Mouse (Mus musculus) layer of hippocampus, adult 11-12 months (tissue): ENCODE measurements around the gene Arl4d.
"Not testable (repeated sequence)": the region's sequence is repeated elsewhere in the genome, so short reads cannot be mapped to it uniquely, and the experiment has no call there.

Experiments
- DNase-seq: peaks from one replicate; pipeline ENCODE4 v3.0.0; 2022; ENCODE audit warnings: low spot score

Gene Arl4d

GRCm38 (mm10) chr11:101664825-101665635 is at the start of gene Arl4d:
TSS of gene Arl4d (plus strand) at chr11:101665541.
- DNase-seq: peak; percentile 96

DNA sequence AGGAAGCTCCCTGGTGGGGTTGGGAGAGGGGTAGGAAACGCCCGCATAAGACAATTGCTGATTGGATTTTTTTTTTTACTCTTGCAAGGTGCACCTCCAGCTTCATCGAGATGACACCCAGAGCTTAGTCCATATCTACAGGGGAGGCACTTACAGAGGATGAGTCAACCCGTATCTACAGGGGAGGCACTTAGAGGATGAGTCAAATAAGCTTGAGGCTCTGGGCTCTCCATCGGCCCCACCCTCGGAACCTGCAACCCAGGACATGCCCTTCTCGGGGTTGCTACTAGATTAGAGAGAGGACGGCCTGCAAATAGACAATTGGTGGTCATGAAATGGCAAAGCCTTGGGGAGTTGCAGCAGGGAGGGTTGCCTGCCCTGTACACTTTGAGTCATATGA is 49.2 kb upstream of the Arl4d start:
- DNase-seq: no peak

DNA sequence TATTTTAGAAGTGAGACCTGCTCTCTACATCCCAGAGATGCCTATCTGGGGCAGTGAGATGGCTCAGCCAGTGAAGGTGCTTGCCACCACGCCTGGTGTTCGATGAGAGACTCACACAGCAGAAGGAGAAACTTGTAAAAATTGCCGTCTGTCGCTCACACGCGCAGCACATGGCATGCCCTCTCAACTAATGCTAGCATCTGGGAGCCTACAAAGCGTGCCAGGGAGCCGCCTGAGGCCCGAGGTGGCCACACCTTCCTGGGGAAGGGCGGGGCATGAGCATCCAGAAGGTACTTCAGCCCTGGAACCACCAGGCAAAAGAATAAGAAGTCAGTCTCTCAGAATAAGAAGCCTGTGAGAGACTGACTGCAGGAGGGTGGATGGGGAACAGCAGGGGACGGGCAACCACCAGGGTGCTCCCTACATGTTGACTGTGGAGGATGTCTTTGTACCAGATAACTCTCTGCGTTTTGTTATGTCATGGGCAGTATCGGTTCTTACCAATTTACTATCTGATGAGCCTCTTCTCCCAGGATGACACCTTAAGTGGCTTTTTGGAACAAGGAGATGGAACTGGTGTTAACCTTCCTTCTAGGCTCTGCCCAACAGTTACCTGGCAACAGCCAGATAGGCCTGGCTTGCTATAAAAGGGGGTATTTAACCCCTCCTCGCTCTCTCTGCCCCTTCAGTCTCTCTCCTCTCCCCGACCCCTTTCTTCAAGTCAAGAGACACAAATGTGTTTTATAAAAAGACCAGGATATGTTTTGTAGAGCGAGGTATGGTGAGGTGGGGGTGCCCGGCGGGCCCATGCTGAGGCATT is 48.2 kb upstream of the Arl4d start:
- DNase-seq: peak; percentile 19

DNA sequence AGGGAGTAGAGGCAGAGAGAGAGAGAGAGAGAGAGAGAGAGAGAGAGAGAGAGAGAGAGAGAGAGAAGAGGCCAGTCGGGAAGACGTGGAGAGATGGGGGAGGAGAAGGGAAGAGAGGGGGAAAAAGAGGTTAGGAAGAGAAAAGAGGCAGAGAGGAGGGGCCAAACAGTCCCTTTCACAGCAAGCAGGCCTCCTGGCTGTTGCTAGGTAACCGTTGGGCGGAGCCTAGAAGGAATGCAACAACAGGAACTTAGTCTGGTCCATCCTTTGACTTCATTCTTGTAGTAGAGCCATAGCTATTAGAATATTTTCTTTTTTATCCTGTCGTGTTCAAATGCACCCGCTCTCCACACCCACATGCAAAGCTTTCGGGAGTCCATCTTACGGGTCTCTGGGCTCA is 47.5 kb upstream of the Arl4d start:
- no peak for DNase-seq

DNA sequence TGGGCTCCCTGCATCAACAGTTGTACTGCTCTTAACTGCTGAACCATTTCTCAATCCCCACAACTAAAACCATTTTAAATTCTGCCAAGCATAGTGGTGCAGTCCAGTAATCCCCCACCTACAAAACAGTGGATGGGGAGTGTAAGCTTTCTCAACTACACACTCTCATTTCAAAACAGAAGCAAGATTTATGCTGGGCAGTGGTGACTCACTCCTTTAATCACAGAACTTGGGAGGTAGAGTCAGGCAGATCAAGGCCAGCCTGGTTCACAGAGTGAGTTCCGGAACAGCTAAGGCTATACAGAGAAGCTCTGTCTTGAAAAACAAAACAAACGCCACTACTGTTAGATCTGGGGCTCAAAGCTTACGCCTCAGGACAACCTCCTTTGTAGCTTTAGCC is 46.7 kb upstream of the Arl4d start:
- no peak for DNase-seq

GRCm38 (mm10) chr11:101620022-101620655 is 45.2 kb upstream of the Arl4d start:
- not testable (repeated sequence) for DNase-seq

DNA sequence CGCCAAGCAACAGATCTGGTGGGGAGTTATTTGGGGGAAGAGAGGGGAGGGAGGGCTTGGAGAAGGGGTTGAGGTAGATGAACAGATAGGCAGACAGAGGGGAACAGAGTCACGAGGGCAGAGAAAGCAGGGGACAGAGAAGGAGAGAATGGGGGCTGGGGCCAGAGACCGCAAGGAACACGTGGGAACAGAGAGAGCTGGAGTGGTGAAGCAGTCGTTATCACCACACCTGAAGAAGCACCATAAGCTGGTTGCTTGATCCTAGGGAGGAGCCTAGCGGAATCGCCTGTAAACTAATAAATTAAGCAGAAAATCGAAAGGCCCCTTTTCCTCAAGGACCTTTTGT is 38.7 kb upstream of the Arl4d start:
- no peak for DNase-seq

- peak; percentile 85 for DNase-seq
Observed at GRCm38 (mm10) chr11:101626995-101627856, 38.1 kb upstream of the Arl4d start, which contains the start of gene Rdm1. TSS of gene Rdm1 (plus strand) at chr11:101627195.

GRCm38 (mm10) chr11:101627857-101628559 is 37.3 kb upstream of the Arl4d start:
- peak; percentile 82 for DNase-seq

- not testable (repeated sequence) for DNase-seq
Observed at GRCm38 (mm10) chr11:101628733-101629417, 36.5 kb upstream of the Arl4d start.

GRCm38 (mm10) chr11:101635660-101636059 is 29.7 kb upstream of the Arl4d start:
- no peak for DNase-seq

GRCm38 (mm10) chr11:101639761-101640160 is 25.6 kb upstream of the Arl4d start:
- DNase-seq: no peak

- DNase-seq: peak; percentile 82
Observed at GRCm38 (mm10) chr11:101640857-101641709, 24.3 kb upstream of the Arl4d start.

GRCm38 (mm10) chr11:101641710-101642642 is 23.4 kb upstream of the Arl4d start:
- DNase-seq: not testable (repeated sequence)

GRCm38 (mm10) chr11:101642931-101643330 is 22.4 kb upstream of the Arl4d start:
- DNase-seq: no peak

DNA sequence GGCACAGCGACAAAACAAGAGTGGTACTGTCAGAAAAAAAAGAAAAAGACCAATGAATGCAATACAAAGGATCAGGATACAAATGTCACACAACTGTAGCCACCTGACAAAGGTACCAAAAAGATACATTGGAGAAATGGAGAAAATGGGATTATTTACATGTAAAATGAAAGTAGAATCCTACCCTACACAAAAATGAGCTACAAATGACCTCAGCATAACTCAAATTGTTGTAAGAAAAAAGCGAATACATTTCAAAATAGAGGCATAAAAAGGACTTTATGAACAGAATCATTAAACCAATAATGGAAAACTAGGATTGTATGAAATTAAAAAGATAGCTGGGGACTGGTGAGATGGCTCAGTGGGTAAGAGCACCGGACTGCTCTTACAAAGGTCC is 20.8 kb upstream of the Arl4d start:
- DNase-seq: no peak

DNA sequence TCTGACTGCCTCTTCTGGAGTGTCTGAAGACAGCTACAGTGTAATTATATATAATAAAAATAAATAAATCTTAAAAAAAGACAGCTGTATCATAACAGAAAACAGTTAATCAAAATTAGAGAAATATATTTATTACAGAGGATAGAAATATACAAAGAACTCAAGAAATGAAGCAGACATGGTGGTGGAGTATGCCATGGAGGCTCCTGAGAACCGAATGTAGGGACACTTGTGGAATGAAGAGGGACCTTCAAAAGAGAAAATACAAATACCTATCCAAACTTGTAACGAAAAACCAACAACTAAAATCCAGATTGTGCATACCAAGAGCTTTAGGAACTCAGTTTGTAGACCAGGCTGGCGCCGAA is 20.3 kb upstream of the Arl4d start:
- not testable (repeated sequence) for DNase-seq
